Mouse (Mus musculus): ENCODE measurements around the gene Tmed5. TPM values are rescaled to one million over a fixed set of nuclear protein-coding genes. Genes with fewer than 3 reads are reported as not detected.

Gene Tmed5
- polyA plus RNA-seq, 1 experiment from 2014 or later, result 23.1 TPM

GRCm38 (mm10) chr5:108082380-108082779 is 50.0 kb downstream of the Tmed5 start:
- Histone ChIP-seq H3K4me3 (replicated peaks; ENCODE audit: low read depth, low read length) (no peak overlapping the region), H3K36me3 (ENCODE audit: insufficient read depth, low read length) (peaks cover 13% of the 10 kb centered on the region; the same call in 1 of the 2 replicates), H3K9me3 (replicated peaks; ENCODE audit: low read length) (no peaks in the 10 kb centered on the region), H3K4me1 (replicated peaks; ENCODE audit: insufficient read depth, low read length) (no peaks in the 10 kb centered on the region), H3K4me2 (ENCODE audit: low read length) (no peak overlapping the region), H3K9ac (ENCODE audit: low read depth, low read length) (no peak overlapping the region), H3K27ac (no peak overlapping the region), H3K27me3 (ENCODE audit: insufficient read depth, low read length) (no peaks in the 10 kb centered on the region)
- ATAC-seq (replicated peaks; ENCODE audit: low FRiP score, low read depth), result peak; percentile 54; the same call in 1 of the 2 replicates
- 43% methylated on average over 2 of the region's 2 CpGs for WGBS
- DNase-seq (ENCODE audit: low spot score), result peak; percentile 57
- peak; percentile 59 for TF ChIP-seq CTCF (IDR thresholded peaks at IDR 0.05; ENCODE audit: low read depth)

- Histone ChIP-seq H3K4me2 (ENCODE audit: low read length) (no peak overlapping the region), H3K36me3 (ENCODE audit: insufficient read depth, low read length) (peaks cover 14% of the 10 kb centered on the region; the same call in 1 of the 2 replicates)
These were observed 52.8 kb downstream of the Tmed5 start for GRCm38 (mm10) chr5:108079603-108080002.

GRCm38 (mm10) chr5:108076833-108077540 is 55.4 kb downstream of the Tmed5 start:
- ATAC-seq (replicated peaks; ENCODE audit: low FRiP score, low read depth) (no peak), DNase-seq (ENCODE audit: low spot score) (no peak)
- no peak overlapping the region for H3K27ac ChIP-seq
- no peak overlapping the region for H3K4me2 ChIP-seq (ENCODE audit: low read length)
- H3K27me3 ChIP-seq (ENCODE audit: insufficient read depth, low read length), result no peaks in the 10 kb centered on the region
- no peak for TF ChIP-seq CTCF (IDR thresholded peaks at IDR 0.05; ENCODE audit: low read depth)
- H3K9me3 ChIP-seq (replicated peaks; ENCODE audit: low read length), result no peaks in the 10 kb centered on the region
- 66% methylated on average over 6 of the region's 6 CpGs for WGBS
- no peak overlapping the region for H3K9ac ChIP-seq (ENCODE audit: low read depth, low read length)
- H3K36me3 ChIP-seq (ENCODE audit: insufficient read depth, low read length), result peaks cover 19% of the 10 kb centered on the region; the same call in 1 of the 2 replicates
- no peaks in the 10 kb centered on the region for H3K4me1 ChIP-seq (replicated peaks; ENCODE audit: insufficient read depth, low read length)
- H3K4me3 ChIP-seq (replicated peaks; ENCODE audit: low read depth, low read length), result no peak overlapping the region

More at GRCm38 (mm10) chr5:108079603-108080002, 52.8 kb downstream of the Tmed5 start:
- no peak overlapping the region for H3K9ac ChIP-seq (ENCODE audit: low read depth, low read length)
- ATAC-seq (replicated peaks; ENCODE audit: low FRiP score, low read depth), result no peak
- H3K9me3 ChIP-seq (replicated peaks; ENCODE audit: low read length), result no peaks in the 10 kb centered on the region
- H3K27me3 ChIP-seq (ENCODE audit: insufficient read depth, low read length), result no peaks in the 10 kb centered on the region
- no peak overlapping the region for H3K27ac ChIP-seq
- peak; percentile 1 for DNase-seq (ENCODE audit: low spot score)
- H3K4me1 ChIP-seq (replicated peaks; ENCODE audit: insufficient read depth, low read length), result no peaks in the 10 kb centered on the region
- TF ChIP-seq CTCF (IDR thresholded peaks at IDR 0.05; ENCODE audit: low read depth), result no peak
- H3K4me3 ChIP-seq (replicated peaks; ENCODE audit: low read depth, low read length), result no peak overlapping the region

GRCm38 (mm10) chr5:108076241-108076640 is 56.2 kb downstream of the Tmed5 start:
- Histone ChIP-seq H3K36me3 (ENCODE audit: insufficient read depth, low read length) (peaks cover 16% of the 10 kb centered on the region; the same call in 1 of the 2 replicates), H3K9me3 (replicated peaks; ENCODE audit: low read length) (no peaks in the 10 kb centered on the region), H3K4me2 (ENCODE audit: low read length) (no peak overlapping the region), H3K4me3 (replicated peaks; ENCODE audit: low read depth, low read length) (no peak overlapping the region), H3K4me1 (replicated peaks; ENCODE audit: insufficient read depth, low read length) (no peaks in the 10 kb centered on the region), H3K27me3 (ENCODE audit: insufficient read depth, low read length) (no peaks in the 10 kb centered on the region), H3K9ac (ENCODE audit: low read depth, low read length) (no peak overlapping the region), H3K27ac (no peak overlapping the region)
- ATAC-seq (replicated peaks; ENCODE audit: low FRiP score, low read depth) (no peak), DNase-seq (ENCODE audit: low spot score) (no peak)
- no peak for TF ChIP-seq CTCF (IDR thresholded peaks at IDR 0.05; ENCODE audit: low read depth)

GRCm38 (mm10) chr5:108072301-108072700 is 60.1 kb downstream of the Tmed5 start:
- Histone ChIP-seq H3K9me3 (replicated peaks; ENCODE audit: low read length) (no peaks in the 10 kb centered on the region), H3K4me1 (replicated peaks; ENCODE audit: insufficient read depth, low read length) (no peaks in the 10 kb centered on the region), H3K9ac (ENCODE audit: low read depth, low read length) (no peak overlapping the region), H3K4me2 (ENCODE audit: low read length) (no peak overlapping the region), H3K4me3 (replicated peaks; ENCODE audit: low read depth, low read length) (no peak overlapping the region), H3K36me3 (ENCODE audit: insufficient read depth, low read length) (peaks cover 24% of the 10 kb centered on the region; the same call in 1 of the 2 replicates), H3K27ac (no peak overlapping the region), H3K27me3 (ENCODE audit: insufficient read depth, low read length) (no peaks in the 10 kb centered on the region)
- no peak for TF ChIP-seq CTCF (IDR thresholded peaks at IDR 0.05; ENCODE audit: low read depth)
- DNase-seq (ENCODE audit: low spot score), result no peak
- no peak for ATAC-seq (replicated peaks; ENCODE audit: low FRiP score, low read depth)
- WGBS, result 94% methylated on average over 1 of the region's 1 CpGs

- Histone ChIP-seq H3K27ac (peak within 1 kb of the TSS; percentile 96), H3K4me3 (replicated peaks; ENCODE audit: low read depth, low read length) (peak within 1 kb of the TSS; percentile 89), H3K4me2 (ENCODE audit: low read length) (peak within 1 kb of the TSS; percentile 86), H3K9ac (ENCODE audit: low read depth, low read length) (peak within 1 kb of the TSS; percentile 96), H3K36me3 (ENCODE audit: insufficient read depth, low read length) (0 out of 2 replicates have a peak, but pooled peaks cover 8% of the 10 kb centered on the region), H3K9me3 (replicated peaks; ENCODE audit: low read length) (no peaks in the 10 kb centered on the region), H3K4me1 (replicated peaks; ENCODE audit: insufficient read depth, low read length) (no peaks in the 10 kb centered on the region), H3K27me3 (ENCODE audit: insufficient read depth, low read length) (no peaks in the 10 kb centered on the region)
- TF ChIP-seq CTCF (IDR thresholded peaks at IDR 0.05; ENCODE audit: low read depth), result 0 out of 2 replicates have a peak, but pooled peaks have one; percentile 14
- under 1% methylated on average over 59 of the region's 59 CpGs for WGBS
- ATAC-seq (replicated peaks; ENCODE audit: low FRiP score, low read depth) (peak; percentile 99), DNase-seq (ENCODE audit: low spot score) (peak; percentile 97)
These were observed 66.7 kb downstream of the Tmed5 start, which contains the start of gene Mtf2 for GRCm38 (mm10) chr5:108065465-108066411. Gene Mtf2, plus strand, starts transcription at chr5:108065674.

All from kidney, postnatal 0 days (tissue).